Mouse (Mus musculus) heart, embryonic 10.5 days (tissue): ENCODE results near the gene Cep44. TPM values are rescaled to one million over a fixed set of nuclear protein-coding genes. Genes with fewer than 3 reads are reported as not detected.
A peak's percentile ranks its signal among the peaks of the same experiment; 100 is the strongest.

ENCODE experiments used
- DNase-seq: peaks from one replicate; pipeline ENCODE4 v3.0.0-alpha.2; 2017; ENCODE audit warnings: low spot score
- H3K27ac ChIP-seq: fragments of 300-500 bp; sonication (generic); 2 replicates; pipeline ENCODE4 v1.5.1; 2016; ENCODE audit warnings: mild to moderate bottlenecking
- H3K27me3 ChIP-seq: fragments of 300-500 bp; sonication (generic); 2 replicates; pipeline ENCODE4 v1.6.1; 2016; ENCODE audit warnings: mild to moderate bottlenecking; ENCODE audit not compliant: poor library complexity, insufficient read depth, severe bottlenecking
- H3K36me3 ChIP-seq: fragments of 300-500 bp; sonication (generic); 2 replicates; pipeline ENCODE4 v1.6.1; 2016; ENCODE audit warnings: mild to moderate bottlenecking, moderate library complexity
- H3K4me1 ChIP-seq: fragments of 300-500 bp; sonication (generic); 2 replicates; pipeline ENCODE4 v1.6.1; 2016; ENCODE audit warnings: mild to moderate bottlenecking
- H3K4me3 ChIP-seq: fragments of 300-500 bp; sonication (generic); 2 replicates; pipeline ENCODE4 v1.5.1; 2016; ENCODE audit warnings: mild to moderate bottlenecking, moderate library complexity
- H3K9me3 ChIP-seq: fragments of 300-500 bp; sonication (generic); 2 replicates; pipeline ENCODE4 v1.6.1; 2016; ENCODE audit warnings: mild to moderate bottlenecking, moderate library complexity
- WGBS: fragments of 180-500 bp; shearing (Covaris S2); methylation state at CpG from one replicate; pipeline ENCODE4 v1.1.7; 2016; 5-methylcytosine and 5-hydroxymethylcytosine counted together
- microRNA-seq: library from miRNA; unstranded; fragments of <30 nt; microRNA quantifications from one replicate; pipeline ENCODE4, GENCODE M21; 2017
- polyA plus RNA-seq: library from polyadenylated mRNA; unstranded; fragments of >200 nt; fragmentation: Nextera tagmentation; extraction: Ambion mirVana; gene quantifications from 2 replicates; pipeline ENCODE4 v1.2.1, GENCODE M21; 2016

Gene Cep44
- polyA plus RNA-seq, 1 experiment from 2014 or later: 34.5 TPM

- Histone ChIP-seq H3K4me1 (no peaks in the 10 kb centered on the region), H3K4me3 (no peak overlapping the region), H3K27ac (no peak overlapping the region), H3K27me3 (no peaks in the 10 kb centered on the region), H3K9me3 (no peaks in the 10 kb centered on the region), H3K36me3 (peaks cover 9% of the 10 kb centered on the region; the same call in 1 of the 2 replicates)
- DNase-seq: peak; percentile 78
- 6% methylated on average over 3 of the region's 3 CpGs for WGBS
Observed at GRCm38 (mm10) chr8:56530359-56530758, 20.5 kb downstream of the Cep44 start.

- H3K27me3 ChIP-seq: no peaks in the 10 kb centered on the region
- WGBS: 61% methylated on average over 6 of the region's 6 CpGs
- no peak for DNase-seq
- no peak overlapping the region for H3K4me3 ChIP-seq
- no peak overlapping the region for H3K27ac ChIP-seq
- no peaks in the 10 kb centered on the region for H3K4me1 ChIP-seq
- peaks cover 9% of the 10 kb centered on the region; the same call in 1 of the 2 replicates for H3K36me3 ChIP-seq
- H3K9me3 ChIP-seq: no peaks in the 10 kb centered on the region
Observed at GRCm38 (mm10) chr8:56528869-56529268, 22.0 kb downstream of the Cep44 start.

- Histone ChIP-seq H3K4me3 (no peak overlapping the region), H3K9me3 (no peaks in the 10 kb centered on the region), H3K4me1 (no peaks in the 10 kb centered on the region), H3K27ac (no peak overlapping the region), H3K36me3 (no peaks in the 10 kb centered on the region), H3K27me3 (no peaks in the 10 kb centered on the region)
- DNase-seq: no peak
- WGBS: 80% methylated on average over 4 of the region's 4 CpGs
Observed at GRCm38 (mm10) chr8:56521051-56521450, 29.8 kb downstream of the Cep44 start.

GRCm38 (mm10) chr8:56520249-56520648, 30.6 kb downstream of the Cep44 start:
- H3K27ac ChIP-seq: no peak overlapping the region
- no peaks in the 10 kb centered on the region for H3K4me1 ChIP-seq
- no peak for DNase-seq
- no peaks in the 10 kb centered on the region for H3K27me3 ChIP-seq
- H3K4me3 ChIP-seq: no peak overlapping the region
- H3K36me3 ChIP-seq: no peaks in the 10 kb centered on the region
- 75% methylated on average over 2 of the region's 2 CpGs for WGBS
- no peaks in the 10 kb centered on the region for H3K9me3 ChIP-seq

- no peaks in the 10 kb centered on the region for H3K36me3 ChIP-seq
- H3K27me3 ChIP-seq: no peaks in the 10 kb centered on the region
- H3K9me3 ChIP-seq: no peaks in the 10 kb centered on the region
- 80% methylated on average over 6 of the region's 6 CpGs for WGBS
- no peak overlapping the region for H3K27ac ChIP-seq
- H3K4me3 ChIP-seq: no peak overlapping the region
- no peaks in the 10 kb centered on the region for H3K4me1 ChIP-seq
- no peak for DNase-seq
Observed at GRCm38 (mm10) chr8:56518848-56519247, 32.0 kb downstream of the Cep44 start.

- Histone ChIP-seq H3K9me3 (no peaks in the 10 kb centered on the region), H3K36me3 (no peaks in the 10 kb centered on the region), H3K4me1 (no peaks in the 10 kb centered on the region), H3K27ac (no peak overlapping the region), H3K4me3 (no peak overlapping the region), H3K27me3 (no peaks in the 10 kb centered on the region)
- WGBS: 68% methylated on average over 4 of the region's 4 CpGs
- no peak for DNase-seq
Observed at GRCm38 (mm10) chr8:56508952-56509479, 41.8 kb downstream of the Cep44 start.

- Histone ChIP-seq H3K4me1 (no peaks in the 10 kb centered on the region), H3K27ac (no peak overlapping the region), H3K27me3 (no peaks in the 10 kb centered on the region), H3K36me3 (no peaks in the 10 kb centered on the region), H3K4me3 (no peak overlapping the region), H3K9me3 (no peaks in the 10 kb centered on the region)
- DNase-seq: no peak
- 78% methylated on average over 3 of the region's 3 CpGs for WGBS
Observed at GRCm38 (mm10) chr8:56508318-56508951, 42.4 kb downstream of the Cep44 start.

GRCm38 (mm10) chr8:56501911-56502310, 48.9 kb downstream of the Cep44 start:
- Histone ChIP-seq H3K4me3 (no peak overlapping the region), H3K27ac (no peak overlapping the region)

GRCm38 (mm10) chr8:56489496-56489895, 61.4 kb downstream of the Cep44 start:
- Histone ChIP-seq H3K9me3 (no peaks in the 10 kb centered on the region), H3K27ac (no peak overlapping the region), H3K4me1 (no peaks in the 10 kb centered on the region), H3K27me3 (no peaks in the 10 kb centered on the region), H3K4me3 (no peak overlapping the region), H3K36me3 (no peaks in the 10 kb centered on the region)
- 45% methylated on average over 2 of the region's 2 CpGs for WGBS
- DNase-seq: no peak

More at GRCm38 (mm10) chr8:56501911-56502310, 48.9 kb downstream of the Cep44 start:
- Histone ChIP-seq H3K27me3 (no peaks in the 10 kb centered on the region), H3K36me3 (no peaks in the 10 kb centered on the region), H3K9me3 (no peaks in the 10 kb centered on the region), H3K4me1 (no peaks in the 10 kb centered on the region; the same call in 1 of the 2 replicates)
- DNase-seq: no peak

- Histone ChIP-seq H3K27ac (no peak overlapping the region), H3K36me3 (no peaks in the 10 kb centered on the region), H3K4me1 (no peaks in the 10 kb centered on the region), H3K27me3 (no peaks in the 10 kb centered on the region), H3K4me3 (no peak overlapping the region), H3K9me3 (no peaks in the 10 kb centered on the region)
- no peak for DNase-seq
- 44% methylated on average over 3 of the region's 3 CpGs for WGBS
Observed at GRCm38 (mm10) chr8:56486006-56486405, 64.8 kb downstream of the Cep44 start.

Small RNA genes within 50 kb of the gene (microRNA-seq; reads per million reads assigned to microRNA genes)
- gene Gm25992: not detected

Other genes starting within 250 kb of the Cep44 start
- gene Fbxo8, start within 50 bp of the Cep44 start, polyA plus RNA-seq: 40.0 and 41.6 TPM in 2 replicates